Mouse (Mus musculus): ENCODE data around the gene Myh6.
"Not testable (repeated sequence)": the region's sequence is repeated elsewhere in the genome, so short reads cannot be mapped to it uniquely, and the experiment has no call there.

GRCm38 (mm10) chr14:54999868-55000267, 33.1 kb upstream of the Myh6 start:
- TF ChIP-seq CTCF (IDR thresholded peaks at IDR 0.05; ENCODE audit: low read depth): peak; percentile 19; the same call in 1 of the 2 replicates
- TF ChIP-seq EP300 (IDR thresholded peaks at IDR 0.05; ENCODE audit: low read depth): not testable (repeated sequence)

Data from heart, postnatal 0 days (tissue).